In the genomic region with DNA sequence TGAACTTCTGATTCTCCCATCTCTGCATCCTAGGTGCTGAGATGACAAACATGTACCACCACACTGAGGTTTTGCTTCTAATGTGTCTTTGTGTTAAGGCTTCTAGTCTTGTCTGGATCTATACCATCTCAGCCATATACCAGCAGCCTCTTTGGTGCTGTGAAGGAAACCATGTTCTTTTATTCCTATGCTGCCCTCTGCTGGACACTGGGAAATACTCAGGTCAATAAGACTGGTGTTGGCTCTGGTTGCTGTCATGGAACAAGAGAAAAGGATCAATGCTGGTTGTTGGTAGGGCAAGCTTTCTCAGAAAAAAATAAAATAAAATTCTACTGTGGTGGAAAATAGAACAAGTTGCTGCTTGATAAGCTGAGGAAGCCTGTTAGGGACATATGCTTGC, we compare ENCODE assay signal across 9 mouse cellular contexts. TPM values are rescaled to one million over a fixed set of nuclear protein-coding genes. Genes with fewer than 3 reads are reported as not detected.
A peak's percentile ranks its signal among the peaks of the same experiment; 100 is the strongest.
DNase-seq lines count a peak whose midpoint lies in the region; ATAC-seq and TF ChIP-seq lines count a peak whose summit lies in the region.
"Had no signal": no experiment of that assay in that cellular context is flagged by ENCODE, and none has a peak within 500 bp of the region (broad histone marks: within the 10 kb centered on the region; RNA-seq: fewer than 3 reads in every experiment).

No protein-coding gene starts in this region.

- no peaks in the 10 kb centered on the region for H3K36me3 ChIP-seq in forebrain, embryonic 11.5 days (ENCODE audit: control insufficient read depth, insufficient read depth, low read length)
- no peaks in the 10 kb centered on the region for H3K36me3 ChIP-seq in forebrain, embryonic 12.5 days (replicated peaks)
- H3K36me3 ChIP-seq in thymus, adult 2 months (ENCODE audit: control insufficient read depth, insufficient read depth, low read length): no peaks in the 10 kb centered on the region
- no peaks in the 10 kb centered on the region for H3K36me3 ChIP-seq in neural tube, embryonic 11.5 days (ENCODE audit: control insufficient read depth, insufficient read depth, low read length)

- no peaks in the 10 kb centered on the region for H3K27me3 ChIP-seq in forebrain, embryonic 11.5 days (ENCODE audit: control insufficient read depth, insufficient read depth, low read length)
- H3K27me3 ChIP-seq in forebrain, embryonic 12.5 days: no peaks in the 10 kb centered on the region
- no peaks in the 10 kb centered on the region for H3K27me3 ChIP-seq in thymus, adult 2 months (ENCODE audit: control insufficient read depth, insufficient read depth, low read length)
- H3K27me3 ChIP-seq in neural tube, embryonic 11.5 days (ENCODE audit: control insufficient read depth, insufficient read depth, low read length): no peaks in the 10 kb centered on the region

- no peak overlapping the region for H3K9ac ChIP-seq in forebrain, embryonic 11.5 days (ENCODE audit: low read length)
- no peak overlapping the region for H3K9ac ChIP-seq in forebrain, embryonic 12.5 days
- no peak overlapping the region for H3K9ac ChIP-seq in neural tube, embryonic 11.5 days (ENCODE audit: low read length)

- H3K9me3 ChIP-seq in forebrain, embryonic 11.5 days (ENCODE audit: control insufficient read depth, low read length): no peaks in the 10 kb centered on the region
- H3K9me3 ChIP-seq in forebrain, embryonic 12.5 days: no peaks in the 10 kb centered on the region
- no peaks in the 10 kb centered on the region for H3K9me3 ChIP-seq in neural tube, embryonic 11.5 days (ENCODE audit: control insufficient read depth, low read length)

- no peak overlapping the region for H3K4me2 ChIP-seq in forebrain, embryonic 11.5 days (ENCODE audit: low read depth, low read length, severe bottlenecking)
- H3K4me2 ChIP-seq in forebrain, embryonic 12.5 days: no peak overlapping the region
- no peak overlapping the region for H3K4me2 ChIP-seq in neural tube, embryonic 11.5 days (ENCODE audit: low read depth)

- H3K4me3 ChIP-seq in forebrain, embryonic 11.5 days (ENCODE audit: low read depth, low read length): no peak overlapping the region
- no peak overlapping the region for H3K4me3 ChIP-seq in forebrain, embryonic 12.5 days (replicated peaks)
- no peak overlapping the region for H3K4me3 ChIP-seq in thymus, adult 2 months (ENCODE audit: control insufficient read depth, insufficient read depth, low read length)
- no peak overlapping the region for H3K4me3 ChIP-seq in neural tube, embryonic 11.5 days (ENCODE audit: low read depth, low read length)

- no peak for TF ChIP-seq POLR2A in thymus, adult 2 months (IDR thresholded peaks at IDR 0.05; ENCODE audit: control insufficient read depth, extremely low read depth, insufficient read depth, low read length, poor library complexity)

- no peak for ATAC-seq in forebrain, embryonic 11.5 days (replicated peaks; ENCODE audit: low FRiP score)
- no peak for ATAC-seq in forebrain, embryonic 12.5 days (ENCODE audit: low FRiP score)
- no peak for ATAC-seq in neural tube, embryonic 11.5 days (ENCODE audit: insufficient read depth, low FRiP score, low TSS enrichment)

- H3K4me1 ChIP-seq in forebrain, embryonic 11.5 days (replicated peaks; ENCODE audit: control insufficient read depth, insufficient read depth, low read length): no peaks in the 10 kb centered on the region
- no peaks in the 10 kb centered on the region for H3K4me1 ChIP-seq in forebrain, embryonic 12.5 days
- H3K4me1 ChIP-seq in thymus, adult 2 months (replicated peaks; ENCODE audit: control insufficient read depth, insufficient read depth, low read length): no peaks in the 10 kb centered on the region
- H3K4me1 ChIP-seq in neural tube, embryonic 11.5 days (ENCODE audit: control insufficient read depth, insufficient read depth, low read length): no peaks in the 10 kb centered on the region

- no peak overlapping the region for H3K27ac ChIP-seq in forebrain, embryonic 11.5 days (ENCODE audit: low read depth, low read length)
- H3K27ac ChIP-seq in forebrain, embryonic 12.5 days: no peak overlapping the region
- no peak overlapping the region for H3K27ac ChIP-seq in thymus, adult 2 months (ENCODE audit: control insufficient read depth, insufficient read depth, low read length)
- H3K27ac ChIP-seq in neural tube, embryonic 11.5 days (ENCODE audit: low read depth, low read length): no peak overlapping the region

- DNase-seq in forebrain, embryonic 11.5 days (ENCODE audit: low spot score): peak; percentile 57
- DNase-seq in thymus, postnatal 4 days: peak; percentile 9
- DNase-seq in thymus, adult 2 months: no peak
- DNase-seq in frontal cortex, postnatal 36 days (ENCODE audit: low spot score in 2 of 2): peak; percentile 33 to 64
- DNase-seq in layer of hippocampus, adult 9-10 months (ENCODE audit: low spot score): peak; percentile 10
- peak; percentile 36 for DNase-seq in neural tube, embryonic 11.5 days (ENCODE audit: low spot score)
- no peak for DNase-seq in thymus, postnatal 10 days (ENCODE audit: low spot score in 2 of 2)

- no peak for TF ChIP-seq CTCF in thymus, adult 2 months (IDR thresholded peaks at IDR 0.05; ENCODE audit: borderline replicate concordance, control insufficient read depth, extremely low read depth, insufficient read depth, low read length, poor library complexity)

RNA-seq across cellular contexts. Expression of a gene that starts 15.6 kb away (rescaled TPM):
- polyA plus RNA-seq in forebrain, embryonic 11.5 days (2014; fragmentation: Nextera tagmentation; extraction: Ambion mirVana): not detected in 2 replicates
- not detected in 2 replicates for polyA plus RNA-seq in forebrain, embryonic 12.5 days (2016; fragmentation: Nextera tagmentation; extraction: Ambion mirVana)
- polyA plus RNA-seq in thymus, adult 2 months (2012; rRNA removed): 0.56 and 0.73 TPM in 2 replicates
- not detected in 2 replicates for polyA plus RNA-seq in neural tube, embryonic 11.5 days (2014; fragmentation: Nextera tagmentation; extraction: Ambion mirVana)
- polyA plus RNA-seq: frontal cortex, adult 2 months had no signal

RNA-seq across cellular contexts. Expression of a gene that starts 35.7 kb away (rescaled TPM):
- not detected in 2 replicates for polyA plus RNA-seq in forebrain, embryonic 11.5 days (2014; fragmentation: Nextera tagmentation; extraction: Ambion mirVana)
- not detected in 2 replicates for polyA plus RNA-seq in forebrain, embryonic 12.5 days (2016; fragmentation: Nextera tagmentation; extraction: Ambion mirVana)
- 0.27 and 3.4 TPM in 2 replicates for polyA plus RNA-seq in thymus, adult 2 months (2012; rRNA removed)
- polyA plus RNA-seq in neural tube, embryonic 11.5 days (2014; fragmentation: Nextera tagmentation; extraction: Ambion mirVana): not detected in 2 replicates

RNA-seq across cellular contexts. Expression of a gene that starts 47.4 kb away (rescaled TPM):
- polyA plus RNA-seq in forebrain, embryonic 11.5 days (2014; fragmentation: Nextera tagmentation; extraction: Ambion mirVana): not detected in 2 replicates
- not detected in 2 replicates for polyA plus RNA-seq in forebrain, embryonic 12.5 days (2016; fragmentation: Nextera tagmentation; extraction: Ambion mirVana)
- 0.15 and 0.39 TPM in 2 replicates for polyA plus RNA-seq in thymus, adult 2 months (2012; rRNA removed)
- polyA plus RNA-seq in neural tube, embryonic 11.5 days (2014; fragmentation: Nextera tagmentation; extraction: Ambion mirVana): not detected in 2 replicates

Comparison
In these comparisons a context has a peak if more than half of its experiments do, and no peak if none do; other contexts are left out.
1. DNase-seq: peak in forebrain, embryonic 11.5 days (single experiment), thymus, postnatal 4 days (single experiment), frontal cortex, postnatal 36 days (2 of 2), layer of hippocampus, adult 9-10 months (single experiment) and neural tube, embryonic 11.5 days (single experiment); none in thymus, adult 2 months (single experiment) and thymus, postnatal 10 days (0 of 2).